Mouse (Mus musculus): Measurements from ENCODE around the gene Cd80. TPM values are rescaled to one million over a fixed set of nuclear protein-coding genes. Genes with fewer than 3 reads are reported as not detected.

Cd80 gene
- total RNA-seq, 2 experiments from 2014 or later, result 0.15 to 0.22 TPM

GRCm38 (mm10) chr16:38510846-38511245, 55.5 kb downstream of the Cd80 start:
- intact Hi-C loops (cut with DNase I), result no loop called here
- DNase-seq, result no peak

- intact Hi-C loops (cut with DNase I), result no loop called here
Observed at GRCm38 (mm10) chr16:38519140-38519539, 63.8 kb downstream of the Cd80 start.

GRCm38 (mm10) chr16:38521211-38521987, 66.0 kb downstream of the Cd80 start:
- intact Hi-C loops (cut with DNase I), result no loop called here
- no peak for DNase-seq

More at GRCm38 (mm10) chr16:38519140-38519539, 63.8 kb downstream of the Cd80 start:
- DNase-seq, result no peak

GRCm38 (mm10) chr16:38522129-38523084, 67.0 kb downstream of the Cd80 start, which contains the start of gene Timmdc1:
Gene Timmdc1 (minus strand): TSS chr16:38522663.
- peak; percentile 94 for DNase-seq

GRCm38 (mm10) chr16:38526264-38526663, 70.9 kb downstream of the Cd80 start:
- intact Hi-C loops (cut with DNase I), result no loop called here
- no peak for DNase-seq

More at GRCm38 (mm10) chr16:38522129-38523084, 67.0 kb downstream of the Cd80 start, which contains the start of gene Timmdc1:
- intact Hi-C loops (cut with DNase I), result no loop called here

GRCm38 (mm10) chr16:38536544-38537146, 81.3 kb downstream of the Cd80 start:
- intact Hi-C loops (cut with DNase I), result loop anchor here (5.0 to 10.0 kb wide), 2 partner anchors 188 to 276 kb away; no protein-coding TSS in a partner anchor
- DNase-seq, result peak; percentile 58 to 66

- no peak for DNase-seq
- intact Hi-C loops (cut with DNase I), result loop anchor here (5.0 to 10.0 kb wide), 2 partner anchors 186 to 273 kb away; no protein-coding TSS in a partner anchor
Observed at GRCm38 (mm10) chr16:38538716-38539380, 83.5 kb downstream of the Cd80 start.

Other genes starting within 250 kb of the Cd80 start
- gene Nr1i2, start 160.7 kb upstream of the Cd80 start, total RNA-seq (2021), result not detected
- gene Maats1, start 113.4 kb upstream of the Cd80 start, total RNA-seq (2021), result not detected
- 100 to 1,000 TPM; 121 to 152 TPM for gene Cox17, start 108.6 kb upstream of the Cd80 start, total RNA-seq (2021)
- gene Gm21987, start 108.5 kb upstream of the Cd80 start, total RNA-seq (2021), result not detected
- gene Popdc2, start 93.4 kb upstream of the Cd80 start, total RNA-seq (2021), result 10 to 100 TPM; 60.2 to 61.4 TPM
- gene Pla1a, start 22.4 kb upstream of the Cd80 start, total RNA-seq (2021), result 1 to 10 TPM; 4.2 to 4.7 TPM
- gene Adprh, start 2.9 kb upstream of the Cd80 start, total RNA-seq (2021), result 10 to 100 TPM; 15.7 to 17.7 TPM
- gene Timmdc1, start 67.1 kb downstream of the Cd80 start, total RNA-seq (2021), result 10 to 100 TPM; 45.1 to 47.3 TPM
- gene Poglut1, start 94.7 kb downstream of the Cd80 start, total RNA-seq (2021), result 1 to 10 TPM; 7.9 to 8.0 TPM
- gene Tmem39a, start 103.1 kb downstream of the Cd80 start, total RNA-seq (2021), result 10 to 100 TPM; 15.2 to 15.8 TPM

Measured in gastrocnemius, postnatal 36 days (tissue).